Mouse (Mus musculus) lung, postnatal 0 days (tissue): Measurements from ENCODE around the gene Tmem117. TPM values are rescaled to one million over a fixed set of nuclear protein-coding genes. Genes with fewer than 3 reads are reported as not detected.

Experiments used
- ATAC-seq: fragments of 200-750 bp; cut with Nextera tagmentation; 2 replicates; pipeline ENCODE4 v1.8.0; 2017; ENCODE audit warnings: moderate library complexity
- DNase-seq: peaks from one replicate; pipeline ENCODE4 v3.0.0-alpha.2; 2016; ENCODE audit warnings: low spot score
- H3K27ac ChIP-seq: fragments of 300-500 bp; sonication (generic); 2 replicates; pipeline ENCODE4 v1.5.1; 2014; ENCODE audit warnings: antibody characterized with exemption, mild to moderate bottlenecking, low read length, mixed read lengths
- H3K27me3 ChIP-seq: fragments of 300-500 bp; sonication (generic); replicated peaks from 2 replicates; pipeline ENCODE4 v1.6.1; 2014; ENCODE audit warnings: low read length, mixed read lengths; ENCODE audit not compliant: insufficient read depth
- H3K36me3 ChIP-seq: fragments of 300-500 bp; sonication (generic); 2 replicates; pipeline ENCODE4 v1.6.1; 2014; ENCODE audit warnings: low read length, mixed read lengths; ENCODE audit not compliant: insufficient read depth
- H3K4me1 ChIP-seq: fragments of 300-500 bp; sonication (generic); 2 replicates; pipeline ENCODE4 v1.6.1; 2014; ENCODE audit warnings: antibody characterized with exemption, low read depth, low read length, mixed read lengths; ENCODE audit not compliant: insufficient read depth
- H3K4me2 ChIP-seq: fragments of 300-500 bp; sonication (generic); replicated peaks from 2 replicates; pipeline ENCODE4 v1.6.1; 2014; ENCODE audit warnings: low read depth, mild to moderate bottlenecking, low read length, moderate library complexity, mixed read lengths
- H3K4me3 ChIP-seq: fragments of 300-500 bp; sonication (generic); 2 replicates; pipeline ENCODE4 v1.5.1; 2014; ENCODE audit warnings: low read depth, low read length
- H3K9ac ChIP-seq: fragments of 300-500 bp; sonication (generic); replicated peaks from 2 replicates; pipeline ENCODE4 v1.6.1; 2014; ENCODE audit warnings: low read depth, mild to moderate bottlenecking
- H3K9me3 ChIP-seq: fragments of 300-500 bp; sonication (generic); 2 replicates; pipeline ENCODE4 v1.6.1; 2016; ENCODE audit warnings: low read length, mixed read lengths
- CTCF ChIP-seq: IDR thresholded peaks from 2 replicates; pipeline ENCODE4 v1.5.1; 2016; ENCODE audit warnings: antibody characterized with exemption, mild to moderate bottlenecking
- EP300 ChIP-seq: IDR thresholded peaks from 2 replicates; pipeline ENCODE4 v1.6.1; 2016; ENCODE audit warnings: antibody characterized with exemption, mild to moderate bottlenecking, control low read depth
- WGBS: fragments of 180-500 bp; shearing (Covaris S2); extraction: QIAGEN DNeasy Blood & Tissue Kit; methylation state at CpG from one replicate; pipeline ENCODE4 v1.1.7; 2014; 5-methylcytosine and 5-hydroxymethylcytosine counted together
- polyA plus RNA-seq: library from polyadenylated mRNA; unstranded; fragments of >200 nt; fragmentation: Nextera tagmentation; extraction: Ambion mirVana; gene quantifications from 2 replicates; pipeline ENCODE4 v1.2.1, GENCODE M21; 2015

Gene Tmem117
- polyA plus RNA-seq, 1 experiment from 2014 or later: 3.3 TPM

GRCm38 (mm10) chr15:94885026-94885425 lies 256.0 kb downstream of the Tmem117 start:
- DNase-seq (no peak), ATAC-seq (no peak)
- Histone ChIP-seq H3K4me3 (no peak overlapping the region), H3K27me3 (no peaks in the 10 kb centered on the region), H3K4me2 (no peak overlapping the region), H3K4me1 (no peaks in the 10 kb centered on the region), H3K36me3 (no peaks in the 10 kb centered on the region), H3K9ac (no peak overlapping the region), H3K27ac (no peak overlapping the region), H3K9me3 (no peaks in the 10 kb centered on the region)
- WGBS: 49% methylated on average over 4 of the region's 4 CpGs
- no peak for TF ChIP-seq EP300
- no peak for TF ChIP-seq CTCF

- DNase-seq: no peak
- H3K4me1 ChIP-seq: no peaks in the 10 kb centered on the region
- no peak overlapping the region for H3K4me3 ChIP-seq
- no peak overlapping the region for H3K9ac ChIP-seq
- no peak for ATAC-seq
- H3K36me3 ChIP-seq: no peaks in the 10 kb centered on the region
- H3K4me2 ChIP-seq: no peak overlapping the region
- TF ChIP-seq EP300 (no peak), CTCF (no peak)
- H3K9me3 ChIP-seq: no peaks in the 10 kb centered on the region
- H3K27me3 ChIP-seq: no peaks in the 10 kb centered on the region
- 66% methylated on average over 1 of the region's 1 CpGs for WGBS
- H3K27ac ChIP-seq: no peak overlapping the region
These were observed 264.2 kb downstream of the Tmem117 start for GRCm38 (mm10) chr15:94893201-94893600.

- ATAC-seq: no peak
- DNase-seq: no peak
- 49% methylated on average over 5 of the region's 5 CpGs for WGBS
- Histone ChIP-seq H3K27ac (no peak overlapping the region), H3K4me1 (no peaks in the 10 kb centered on the region), H3K9ac (no peak overlapping the region), H3K27me3 (no peaks in the 10 kb centered on the region), H3K9me3 (no peaks in the 10 kb centered on the region), H3K36me3 (no peaks in the 10 kb centered on the region), H3K4me2 (no peak overlapping the region), H3K4me3 (no peak overlapping the region)
- TF ChIP-seq CTCF (no peak), EP300 (no peak)
These were observed 265.1 kb downstream of the Tmem117 start for GRCm38 (mm10) chr15:94894086-94894485.

GRCm38 (mm10) chr15:94895681-94896080 lies 266.6 kb downstream of the Tmem117 start:
- DNase-seq: no peak
- no peak for ATAC-seq
- no peaks in the 10 kb centered on the region for H3K4me1 ChIP-seq
- no peak overlapping the region for H3K27ac ChIP-seq
- no peak overlapping the region for H3K4me2 ChIP-seq
- no peaks in the 10 kb centered on the region for H3K36me3 ChIP-seq
- H3K27me3 ChIP-seq: no peaks in the 10 kb centered on the region
- H3K4me3 ChIP-seq: no peak overlapping the region
- TF ChIP-seq CTCF: no peak
- no peak for TF ChIP-seq EP300
- WGBS: 88% methylated on average over 11 of the region's 11 CpGs
- H3K9ac ChIP-seq: no peak overlapping the region
- no peaks in the 10 kb centered on the region for H3K9me3 ChIP-seq

GRCm38 (mm10) chr15:94903188-94903587 lies 274.2 kb downstream of the Tmem117 start:
- no peaks in the 10 kb centered on the region for H3K36me3 ChIP-seq
- no peak overlapping the region for H3K4me2 ChIP-seq
- no peaks in the 10 kb centered on the region for H3K4me1 ChIP-seq
- TF ChIP-seq CTCF (no peak), EP300 (no peak)
- no peaks in the 10 kb centered on the region for H3K9me3 ChIP-seq
- WGBS: 76% methylated on average over 1 of the region's 1 CpGs
- DNase-seq (no peak), ATAC-seq (no peak)
- no peak overlapping the region for H3K9ac ChIP-seq
- no peaks in the 10 kb centered on the region for H3K27me3 ChIP-seq
- no peak overlapping the region for H3K27ac ChIP-seq
- no peak overlapping the region for H3K4me3 ChIP-seq

GRCm38 (mm10) chr15:94904672-94905407 lies 275.8 kb downstream of the Tmem117 start:
- H3K27me3 ChIP-seq: no peaks in the 10 kb centered on the region
- no peaks in the 10 kb centered on the region for H3K36me3 ChIP-seq
- WGBS: 45% methylated on average over 11 of the region's 11 CpGs
- no peaks in the 10 kb centered on the region for H3K4me1 ChIP-seq
- DNase-seq (no peak), ATAC-seq (no peak)
- H3K4me2 ChIP-seq: no peak overlapping the region
- H3K9me3 ChIP-seq: no peaks in the 10 kb centered on the region
- no peak overlapping the region for H3K9ac ChIP-seq
- H3K4me3 ChIP-seq: no peak overlapping the region
- TF ChIP-seq EP300: no peak
- TF ChIP-seq CTCF: no peak
- H3K27ac ChIP-seq: no peak overlapping the region

GRCm38 (mm10) chr15:94921672-94922071 lies 292.6 kb downstream of the Tmem117 start:
- ATAC-seq (no peak), DNase-seq (no peak)
- Histone ChIP-seq H3K9ac (no peak overlapping the region), H3K9me3 (no peaks in the 10 kb centered on the region), H3K27me3 (no peaks in the 10 kb centered on the region), H3K4me2 (no peak overlapping the region), H3K27ac (no peak overlapping the region), H3K4me1 (no peaks in the 10 kb centered on the region), H3K36me3 (no peaks in the 10 kb centered on the region), H3K4me3 (no peak overlapping the region)
- TF ChIP-seq EP300 (no peak), CTCF (no peak)
- 19% methylated on average over 1 of the region's 1 CpGs for WGBS
